Mouse (Mus musculus): Measurements from ENCODE around the gene Adcy3. TPM values are rescaled to one million over a fixed set of nuclear protein-coding genes. Genes with fewer than 3 reads are reported as not detected.

Adcy3 gene
- polyA plus RNA-seq, 1 experiment from 2014 or later: 11.0 TPM

- no peak overlapping the region for H3K9ac ChIP-seq
- no peaks in the 10 kb centered on the region for H3K9me3 ChIP-seq (replicated peaks)
- H3K4me1 ChIP-seq: no peaks in the 10 kb centered on the region
- no peaks in the 10 kb centered on the region for H3K36me3 ChIP-seq
- no peak overlapping the region for H3K4me2 ChIP-seq
- H3K27ac ChIP-seq: no peak overlapping the region
- no peak for ATAC-seq (replicated peaks; ENCODE audit: low FRiP score)
- WGBS: 86% methylated on average over 3 of the region's 3 CpGs
- H3K27me3 ChIP-seq: no peaks in the 10 kb centered on the region
- H3K4me3 ChIP-seq (replicated peaks): no peak overlapping the region
Measured at GRCm38 (mm10) chr12:4158179-4158578, 25.3 kb downstream of the Adcy3 start.

DNA sequence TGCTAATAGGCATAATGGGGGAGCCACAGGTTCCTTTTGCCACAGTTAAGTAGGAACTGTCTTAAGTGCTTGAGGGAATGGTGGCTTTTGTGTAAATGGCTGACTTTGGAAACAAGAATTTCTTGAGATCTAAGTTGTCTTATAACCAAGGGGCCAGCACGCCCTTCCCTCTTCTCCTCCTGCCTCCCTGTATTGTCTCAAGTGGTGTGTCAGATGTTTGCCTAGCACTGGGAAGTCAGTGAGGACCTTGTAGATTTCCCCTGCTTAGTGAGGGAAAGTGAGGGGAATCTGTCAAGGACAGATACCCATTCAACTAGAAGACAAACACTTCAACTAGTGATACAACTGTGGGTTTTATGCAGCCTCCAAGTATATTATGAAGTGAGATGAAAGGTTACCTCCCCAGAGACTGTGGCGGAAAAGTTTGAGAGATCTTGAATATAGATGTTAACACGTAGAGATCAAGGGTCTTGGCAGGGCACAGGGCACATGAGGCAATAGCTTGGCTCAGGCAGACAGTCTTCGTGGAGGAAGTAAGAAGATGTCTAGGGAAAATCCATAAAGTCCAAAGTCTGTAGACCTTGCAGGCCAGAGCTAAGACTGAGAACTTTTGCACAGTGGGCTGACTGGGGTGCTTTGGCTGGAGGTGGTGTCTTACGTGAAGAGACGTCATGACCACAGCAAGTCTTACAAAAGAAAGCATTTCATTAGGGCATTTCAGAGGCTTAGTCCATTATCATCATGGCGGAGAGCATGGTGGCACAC, 26.1 kb downstream of the Adcy3 start:
- ATAC-seq (replicated peaks; ENCODE audit: low FRiP score): no peak
- no peaks in the 10 kb centered on the region for H3K4me1 ChIP-seq
- H3K9ac ChIP-seq: no peak overlapping the region
- WGBS: 91% methylated on average over 7 of the region's 7 CpGs
- no peaks in the 10 kb centered on the region for H3K36me3 ChIP-seq
- no peaks in the 10 kb centered on the region for H3K27me3 ChIP-seq
- H3K4me3 ChIP-seq (replicated peaks): no peak overlapping the region
- H3K9me3 ChIP-seq (replicated peaks): no peaks in the 10 kb centered on the region
- H3K27ac ChIP-seq: no peak overlapping the region
- no peak overlapping the region for H3K4me2 ChIP-seq

DNA sequence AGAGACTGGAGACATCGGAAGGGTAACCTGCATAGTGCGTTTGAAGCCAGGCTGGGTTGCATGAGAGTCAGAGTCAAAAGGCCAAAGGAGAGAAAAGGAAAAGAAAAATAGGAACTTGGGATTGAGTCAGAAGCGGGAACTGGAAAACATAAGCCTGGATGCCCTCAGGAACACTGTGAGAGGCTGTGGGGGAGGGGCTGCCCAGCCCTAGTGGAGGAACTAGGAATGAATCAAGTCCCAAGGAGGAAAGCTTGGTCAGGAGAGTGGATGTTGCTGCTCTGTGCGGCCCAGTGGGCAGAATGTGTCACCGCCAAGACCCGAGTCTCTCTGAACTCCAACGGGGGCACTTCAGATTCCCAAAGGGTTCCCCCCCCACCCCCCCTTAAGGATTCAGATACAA, 27.4 kb downstream of the Adcy3 start:
- no peaks in the 10 kb centered on the region for H3K4me1 ChIP-seq
- no peak for ATAC-seq (replicated peaks; ENCODE audit: low FRiP score)
- 81% methylated on average over 7 of the region's 7 CpGs for WGBS

GRCm38 (mm10) chr12:4162886-4163285, 30.0 kb downstream of the Adcy3 start:
- Histone ChIP-seq H3K4me1 (no peaks in the 10 kb centered on the region), H3K4me3 (replicated peaks) (no peak overlapping the region), H3K4me2 (no peak overlapping the region), H3K9ac (no peak overlapping the region), H3K27ac (no peak overlapping the region), H3K9me3 (replicated peaks) (no peaks in the 10 kb centered on the region), H3K36me3 (no peaks in the 10 kb centered on the region), H3K27me3 (no peaks in the 10 kb centered on the region)
- WGBS: 52% methylated on average over 2 of the region's 2 CpGs
- ATAC-seq (replicated peaks; ENCODE audit: low FRiP score): no peak

More for the DNA sequence above, 27.4 kb downstream of the Adcy3 start:
- Histone ChIP-seq H3K9ac (no peak overlapping the region), H3K27ac (no peak overlapping the region), H3K27me3 (no peaks in the 10 kb centered on the region), H3K4me2 (no peak overlapping the region), H3K9me3 (replicated peaks) (no peaks in the 10 kb centered on the region), H3K36me3 (no peaks in the 10 kb centered on the region), H3K4me3 (replicated peaks) (no peak overlapping the region)

DNA sequence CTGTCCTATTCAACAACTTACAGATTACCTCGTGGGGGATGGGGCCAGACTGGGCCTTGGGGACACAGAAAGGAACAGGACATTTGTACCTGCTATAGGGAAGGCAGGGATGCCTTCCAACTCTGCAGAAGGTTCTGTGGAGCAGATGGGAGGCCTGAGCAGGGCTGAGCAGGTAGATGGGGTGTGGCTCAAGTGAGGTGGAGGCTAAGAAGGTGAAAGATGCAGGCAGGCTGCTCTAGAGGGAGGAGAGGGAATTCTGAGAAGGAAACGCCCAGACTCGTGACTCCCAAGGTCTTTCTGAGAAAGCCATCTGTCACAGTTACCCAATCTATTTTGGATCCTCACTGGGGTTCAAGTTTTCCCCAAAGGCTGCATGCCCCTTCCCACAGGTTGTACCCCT, 34.1 kb downstream of the Adcy3 start:
- H3K4me1 ChIP-seq: no peaks in the 10 kb centered on the region
- WGBS: 81% methylated on average over 3 of the region's 3 CpGs
- no peak overlapping the region for H3K27ac ChIP-seq
- no peak overlapping the region for H3K4me3 ChIP-seq (replicated peaks)
- no peak overlapping the region for H3K9ac ChIP-seq
- no peak overlapping the region for H3K4me2 ChIP-seq
- H3K9me3 ChIP-seq (replicated peaks): no peaks in the 10 kb centered on the region
- ATAC-seq (replicated peaks; ENCODE audit: low FRiP score): no peak
- H3K27me3 ChIP-seq: no peaks in the 10 kb centered on the region
- H3K36me3 ChIP-seq: no peaks in the 10 kb centered on the region

- no peak overlapping the region for H3K27ac ChIP-seq
- WGBS: 91% methylated on average over 1 of the region's 1 CpGs
- no peak for ATAC-seq (replicated peaks; ENCODE audit: low FRiP score)
- no peak overlapping the region for H3K9ac ChIP-seq
- no peaks in the 10 kb centered on the region for H3K4me1 ChIP-seq
- H3K4me2 ChIP-seq: no peak overlapping the region
- no peaks in the 10 kb centered on the region for H3K27me3 ChIP-seq
- H3K4me3 ChIP-seq (replicated peaks): no peak overlapping the region
- no peaks in the 10 kb centered on the region for H3K36me3 ChIP-seq
- no peaks in the 10 kb centered on the region for H3K9me3 ChIP-seq (replicated peaks)
Measured at GRCm38 (mm10) chr12:4169058-4169457, 36.2 kb downstream of the Adcy3 start.

GRCm38 (mm10) chr12:4169622-4170021, 36.7 kb downstream of the Adcy3 start:
- no peak overlapping the region for H3K4me3 ChIP-seq (replicated peaks)
- WGBS: 86% methylated on average over 5 of the region's 5 CpGs
- ATAC-seq (replicated peaks; ENCODE audit: low FRiP score): no peak
- no peaks in the 10 kb centered on the region for H3K9me3 ChIP-seq (replicated peaks)
- H3K9ac ChIP-seq: no peak overlapping the region
- H3K4me2 ChIP-seq: no peak overlapping the region
- H3K27ac ChIP-seq: no peak overlapping the region
- no peaks in the 10 kb centered on the region for H3K36me3 ChIP-seq
- H3K4me1 ChIP-seq: no peaks in the 10 kb centered on the region
- no peaks in the 10 kb centered on the region for H3K27me3 ChIP-seq

DNA sequence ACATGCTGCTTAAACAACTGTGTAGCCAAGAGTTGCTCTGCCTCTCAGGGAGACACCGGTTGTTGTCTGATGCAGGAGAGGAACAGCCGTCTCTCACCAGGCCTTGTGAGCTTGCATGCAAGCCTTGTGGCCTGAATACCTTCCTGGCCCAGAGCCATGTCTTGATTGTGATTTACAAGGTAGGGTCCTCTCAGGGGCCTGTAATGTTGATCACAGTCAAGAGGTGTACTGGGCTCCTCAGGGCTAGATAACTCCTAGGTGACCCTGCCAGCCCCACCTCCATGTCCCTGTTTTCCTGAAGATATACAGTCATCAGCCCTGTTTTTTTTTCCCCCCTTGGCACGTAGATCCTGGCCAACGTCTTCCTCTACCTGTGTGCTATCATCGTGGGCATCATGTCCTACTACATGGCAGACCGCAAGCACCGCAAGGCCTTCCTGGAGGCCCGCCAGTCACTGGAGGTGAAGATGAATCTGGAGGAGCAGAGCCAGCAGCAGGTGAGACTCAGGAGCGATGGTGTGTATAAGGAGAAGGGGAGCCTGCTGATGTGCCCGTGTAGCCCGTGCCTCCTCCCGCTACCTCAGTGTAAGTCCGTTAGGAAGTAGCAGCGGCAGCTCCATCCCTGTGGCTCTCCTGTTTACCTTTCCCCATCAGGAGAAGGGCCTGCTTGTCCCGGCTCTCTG, 40.3 kb downstream of the Adcy3 start:
- Histone ChIP-seq H3K9ac (no peak overlapping the region), H3K36me3 (no peaks in the 10 kb centered on the region; the same call in 1 of the 2 replicates), H3K27ac (no peak overlapping the region), H3K27me3 (no peaks in the 10 kb centered on the region), H3K4me1 (no peaks in the 10 kb centered on the region), H3K9me3 (replicated peaks) (no peaks in the 10 kb centered on the region), H3K4me2 (no peak overlapping the region), H3K4me3 (replicated peaks) (no peak overlapping the region)
- WGBS: 83% methylated on average over 15 of the region's 15 CpGs
- no peak for ATAC-seq (replicated peaks; ENCODE audit: low FRiP score)

- H3K27me3 ChIP-seq: no peaks in the 10 kb centered on the region
- no peak overlapping the region for H3K4me2 ChIP-seq
- H3K4me1 ChIP-seq: 0 out of 2 replicates have a peak, but pooled peaks cover 4% of the 10 kb centered on the region
- no peak for ATAC-seq (replicated peaks; ENCODE audit: low FRiP score)
- no peak overlapping the region for H3K4me3 ChIP-seq (replicated peaks)
- no peak overlapping the region for H3K27ac ChIP-seq
- H3K36me3 ChIP-seq: no peaks in the 10 kb centered on the region; the same call in 1 of the 2 replicates
- WGBS: 60% methylated on average over 5 of the region's 5 CpGs
- H3K9me3 ChIP-seq (replicated peaks): no peaks in the 10 kb centered on the region
- no peak overlapping the region for H3K9ac ChIP-seq
Measured at GRCm38 (mm10) chr12:4178839-4179238, 45.9 kb downstream of the Adcy3 start.

- Histone ChIP-seq H3K27me3 (no peaks in the 10 kb centered on the region), H3K4me2 (no peak overlapping the region), H3K9ac (no peak overlapping the region), H3K4me1 (0 out of 2 replicates have a peak, but pooled peaks cover 4% of the 10 kb centered on the region), H3K4me3 (replicated peaks) (no peak overlapping the region), H3K27ac (no peak overlapping the region), H3K36me3 (no peaks in the 10 kb centered on the region; the same call in 1 of the 2 replicates), H3K9me3 (replicated peaks) (no peaks in the 10 kb centered on the region)
- 69% methylated on average over 6 of the region's 6 CpGs for WGBS
- ATAC-seq (replicated peaks; ENCODE audit: low FRiP score): no peak
Measured at GRCm38 (mm10) chr12:4179671-4180233, 46.8 kb downstream of the Adcy3 start.

GRCm38 (mm10) chr12:4180507-4180906, 47.6 kb downstream of the Adcy3 start:
- no peaks in the 10 kb centered on the region for H3K27me3 ChIP-seq
- no peak overlapping the region for H3K4me2 ChIP-seq
- 0 out of 2 replicates have a peak, but pooled peaks cover 4% of the 10 kb centered on the region for H3K4me1 ChIP-seq
- no peak overlapping the region for H3K9ac ChIP-seq
- no peak overlapping the region for H3K4me3 ChIP-seq (replicated peaks)
- no peak overlapping the region for H3K27ac ChIP-seq
- 48% methylated on average over 3 of the region's 3 CpGs for WGBS
- no peaks in the 10 kb centered on the region for H3K9me3 ChIP-seq (replicated peaks)
- H3K36me3 ChIP-seq: no peaks in the 10 kb centered on the region; the same call in 1 of the 2 replicates
- ATAC-seq (replicated peaks; ENCODE audit: low FRiP score): 0 out of 2 replicates have a peak, but pooled peaks have one; percentile 11

DNA sequence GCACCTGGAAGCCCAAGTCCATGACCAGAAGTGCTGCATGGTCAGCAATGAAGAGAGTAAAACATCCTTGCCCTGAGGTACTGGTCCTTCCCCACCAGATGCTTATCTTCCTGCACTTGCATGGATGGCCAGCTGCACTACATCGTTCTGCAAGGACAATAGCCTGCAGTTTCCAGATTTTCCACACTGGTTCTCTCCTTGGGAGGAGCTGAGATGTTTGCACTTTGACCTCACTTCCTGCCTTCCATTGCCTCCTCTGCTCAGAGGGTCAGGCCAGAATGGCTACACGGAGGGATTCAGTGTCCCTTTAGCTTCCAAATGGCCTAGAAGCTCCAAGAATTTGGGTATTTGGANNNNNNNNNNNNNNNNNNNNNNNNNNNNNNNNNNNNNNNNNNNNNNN, 51.7 kb downstream of the Adcy3 start:
- Histone ChIP-seq H3K36me3 (no peaks in the 10 kb centered on the region), H3K9me3 (replicated peaks) (no peaks in the 10 kb centered on the region), H3K9ac (no peak overlapping the region), H3K27ac (no peak overlapping the region), H3K27me3 (no peaks in the 10 kb centered on the region), H3K4me2 (no peak overlapping the region), H3K4me1 (peaks cover 12% of the 10 kb centered on the region), H3K4me3 (replicated peaks) (no peak overlapping the region)
- ATAC-seq (replicated peaks; ENCODE audit: low FRiP score): no peak
- 18% methylated on average over 2 of the region's 2 CpGs for WGBS
